Mouse (Mus musculus): ENCODE measurements around the gene Cryl1. TPM values are rescaled to one million over a fixed set of nuclear protein-coding genes. Genes with fewer than 3 reads are reported as not detected.

Gene Cryl1
- total RNA-seq, 2 experiments from 2014 or later, result 24.1 to 25.8 TPM

GRCm38 (mm10) chr14:57376956-57377355, 21.4 kb downstream of the Cryl1 start:
- intact Hi-C loops (cut with DNase I), result no loop called here
- DNase-seq (ENCODE audit: extremely low spot score in 1 of 2, low spot score in 2 of 2), result no peak

GRCm38 (mm10) chr14:57376016-57376415, 22.3 kb downstream of the Cryl1 start:
- DNase-seq (ENCODE audit: extremely low spot score in 1 of 2, low spot score in 2 of 2), result no peak
- intact Hi-C loops (cut with DNase I), result no loop called here

- intact Hi-C loops (cut with DNase I), result no loop called here
- no peak for DNase-seq (ENCODE audit: extremely low spot score in 1 of 2, low spot score in 2 of 2)
Observed at GRCm38 (mm10) chr14:57375205-57375604, 23.1 kb downstream of the Cryl1 start.

GRCm38 (mm10) chr14:57372348-57373102, 25.8 kb downstream of the Cryl1 start:
- peak; percentile 72 for DNase-seq (ENCODE audit: extremely low spot score in 1 of 2, low spot score in 2 of 2)
- intact Hi-C loops (cut with DNase I), result loop anchor here (5.0 kb wide), 3 partner anchors 35 to 305 kb away; no protein-coding TSS in a partner anchor

GRCm38 (mm10) chr14:57367327-57367726, 31.0 kb downstream of the Cryl1 start:
- intact Hi-C loops (cut with DNase I), result no loop called here
- no peak for DNase-seq (ENCODE audit: extremely low spot score in 1 of 2, low spot score in 2 of 2)

GRCm38 (mm10) chr14:57366724-57367123, 31.6 kb downstream of the Cryl1 start:
- intact Hi-C loops (cut with DNase I), result no loop called here
- no peak for DNase-seq (ENCODE audit: extremely low spot score in 1 of 2, low spot score in 2 of 2)

- no peak for DNase-seq (ENCODE audit: extremely low spot score in 1 of 2, low spot score in 2 of 2)
- intact Hi-C loops (cut with DNase I), result no loop called here
Observed at GRCm38 (mm10) chr14:57365341-57365740, 33.0 kb downstream of the Cryl1 start.

GRCm38 (mm10) chr14:57363833-57364232, 34.5 kb downstream of the Cryl1 start:
- no peak for DNase-seq (ENCODE audit: extremely low spot score in 1 of 2, low spot score in 2 of 2)
- intact Hi-C loops (cut with DNase I), result loop anchor here (2.0 kb wide), 1 partner anchor 253 kb away; no protein-coding TSS in a partner anchor

- intact Hi-C loops (cut with DNase I), result loop anchor here (2.0 kb wide), 1 partner anchor 252 kb away; no protein-coding TSS in a partner anchor
- peak; percentile 49 to 86 for DNase-seq (ENCODE audit: extremely low spot score in 1 of 2, low spot score in 2 of 2)
Observed at GRCm38 (mm10) chr14:57362726-57363660, 35.3 kb downstream of the Cryl1 start.

GRCm38 (mm10) chr14:57357030-57357429, 41.3 kb downstream of the Cryl1 start:
- intact Hi-C loops (cut with DNase I), result no loop called here
- no peak for DNase-seq (ENCODE audit: extremely low spot score in 1 of 2, low spot score in 2 of 2)

GRCm38 (mm10) chr14:57351521-57352235, 46.7 kb downstream of the Cryl1 start:
- intact Hi-C loops (cut with DNase I), result no loop called here
- no peak for DNase-seq (ENCODE audit: extremely low spot score in 1 of 2, low spot score in 2 of 2)

- DNase-seq (ENCODE audit: extremely low spot score in 1 of 2, low spot score in 2 of 2), result no peak
- intact Hi-C loops (cut with DNase I), result no loop called here
Observed at GRCm38 (mm10) chr14:57349955-57350354, 48.4 kb downstream of the Cryl1 start.

GRCm38 (mm10) chr14:57348155-57348554, 50.2 kb downstream of the Cryl1 start:
- intact Hi-C loops (cut with DNase I), result no loop called here
- no peak for DNase-seq (ENCODE audit: extremely low spot score in 1 of 2, low spot score in 2 of 2)

GRCm38 (mm10) chr14:57346135-57346534, 52.2 kb downstream of the Cryl1 start:
- intact Hi-C loops (cut with DNase I), result no loop called here
- no peak for DNase-seq (ENCODE audit: extremely low spot score in 1 of 2, low spot score in 2 of 2)

- intact Hi-C loops (cut with DNase I), result no loop called here
- DNase-seq (ENCODE audit: extremely low spot score in 1 of 2, low spot score in 2 of 2), result peak in 1 of 2 experiments; percentile 53
Observed at GRCm38 (mm10) chr14:57344781-57345492, 53.4 kb downstream of the Cryl1 start.

GRCm38 (mm10) chr14:57343057-57343750, 55.1 kb downstream of the Cryl1 start:
- intact Hi-C loops (cut with DNase I), result no loop called here
- DNase-seq (ENCODE audit: extremely low spot score in 1 of 2, low spot score in 2 of 2), result no peak

- intact Hi-C loops (cut with DNase I), result no loop called here
- DNase-seq (ENCODE audit: extremely low spot score in 1 of 2, low spot score in 2 of 2), result no peak
Observed at GRCm38 (mm10) chr14:57342316-57343055, 55.8 kb downstream of the Cryl1 start.

Data from left cerebral cortex, postnatal 10 days (tissue).